Mouse (Mus musculus) heart, postnatal 25 days (tissue): ENCODE measurements at regions not wholly inside any gene's neighbourhood (a gene's known extent, or its start where the extent isn't known, plus 50 kb on each side); places are given as distances from the start of the nearest gene placed in this dataset.

ENCODE experiments used
- DNase-seq: peaks from one replicate; pipeline ENCODE4 v3.0.0; 2022; ENCODE audit warnings: low spot score
- intact Hi-C: fragments of 180-260 bp; cut with DNase I; formaldehyde crosslinking; loops from one replicate; pipeline ENCODE4 v1.15.1; 2025

DNA sequence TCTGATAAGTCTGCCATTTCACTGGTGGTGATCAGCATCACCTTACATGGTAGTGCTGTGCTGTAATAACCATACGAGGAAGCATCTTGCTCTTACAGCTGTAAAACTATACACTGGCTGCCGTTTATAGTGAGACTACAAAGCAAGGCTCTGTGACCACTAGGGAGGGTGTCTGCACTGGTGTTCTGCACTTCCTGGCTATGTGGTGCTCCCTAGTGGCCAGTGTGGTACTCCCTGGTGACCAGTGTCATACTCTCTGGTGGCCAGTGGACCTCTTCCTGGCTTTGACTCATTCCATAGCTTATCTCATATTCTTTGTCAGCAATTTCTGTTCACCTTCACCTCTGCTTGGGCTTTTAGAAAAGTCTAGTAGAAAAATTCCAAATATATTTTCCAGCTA is 114.7 kb upstream of the Lsm14a start:
- intact Hi-C loops: no loop called here
- DNase-seq: no peak

DNA sequence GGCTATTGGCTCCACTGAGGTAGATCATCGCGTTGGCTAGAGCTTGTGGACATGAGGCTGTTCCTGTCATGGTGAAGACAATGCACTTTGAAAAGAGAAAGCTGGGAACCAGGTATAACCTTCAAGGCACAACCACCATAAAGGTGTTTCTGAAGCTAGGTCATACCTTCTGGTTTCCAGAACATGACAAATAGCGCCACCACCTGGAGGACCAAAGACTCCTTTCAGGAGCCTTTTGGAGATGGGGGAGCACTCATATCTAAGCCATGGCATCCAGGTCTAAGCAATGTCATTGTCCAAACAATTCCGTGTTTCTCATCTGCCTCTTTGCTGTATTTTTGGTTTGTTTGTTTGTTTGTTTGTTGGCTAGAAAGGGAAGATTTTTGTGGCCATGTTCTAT is 113.7 kb upstream of the Lsm14a start:
- intact Hi-C loops: no loop called here

DNA sequence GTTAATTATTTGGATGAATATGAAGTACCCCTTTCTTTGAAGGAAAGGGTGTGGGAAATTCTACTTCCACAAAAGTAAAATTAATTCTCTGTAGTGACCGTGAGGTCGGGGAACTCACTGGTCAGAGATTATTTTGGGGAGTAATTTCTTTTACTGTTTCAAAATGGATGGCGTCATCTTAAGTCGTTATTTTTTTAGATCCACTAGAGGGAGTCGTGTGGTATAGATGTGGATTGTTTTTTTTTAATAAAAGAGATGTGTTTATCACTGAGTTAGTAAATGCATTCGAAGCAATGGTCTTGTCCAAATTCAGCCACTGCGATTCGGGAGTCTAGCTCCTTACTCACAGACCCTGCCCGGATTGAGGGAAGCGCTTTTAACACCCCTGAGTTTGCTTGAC is 100.8 kb upstream of the Lsm14a start:
- intact Hi-C loops: loop anchor here (5.0 kb wide), 2 partner anchors 163 to 178 kb away; partner anchors contain the start of gene Kctd15

More for the DNA sequence above, 113.7 kb upstream of the Lsm14a start:
- no peak for DNase-seq

DNA sequence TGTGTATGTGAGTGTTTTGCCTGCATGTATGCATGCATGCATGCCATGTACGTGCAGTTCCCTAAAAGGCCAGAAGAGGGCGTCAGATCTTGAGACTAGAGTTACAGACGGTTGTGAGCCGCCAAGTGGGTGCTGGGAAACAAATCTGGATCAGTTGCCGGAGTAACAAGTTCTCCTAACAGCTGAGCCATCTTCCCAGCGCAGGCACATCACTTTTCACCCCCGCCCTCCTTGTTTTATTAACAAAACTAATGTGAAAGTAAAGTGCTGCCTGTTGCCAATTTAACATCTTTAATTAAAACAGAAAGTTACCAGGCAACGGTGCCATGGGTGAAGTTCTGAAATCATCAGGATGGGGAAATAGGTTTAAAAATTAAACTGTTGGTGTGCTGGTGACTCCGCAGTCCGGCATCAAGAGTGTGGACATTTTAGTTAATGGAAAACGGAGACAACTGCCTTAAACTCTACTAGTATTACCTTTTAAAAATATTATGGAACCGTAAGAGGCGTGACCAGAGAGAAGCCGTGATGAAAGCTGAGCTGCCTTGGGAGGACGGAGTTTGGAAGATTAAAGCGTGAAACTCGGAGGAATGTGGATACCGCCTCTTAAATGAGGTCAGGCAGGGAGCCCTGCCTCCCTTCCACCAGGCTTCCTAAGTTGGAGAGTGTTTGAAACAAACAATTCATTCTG is 91.9 kb upstream of the Lsm14a start:
- intact Hi-C loops: no loop called here
- no peak for DNase-seq

More for the DNA sequence above, 100.8 kb upstream of the Lsm14a start:
- DNase-seq: no peak

DNA sequence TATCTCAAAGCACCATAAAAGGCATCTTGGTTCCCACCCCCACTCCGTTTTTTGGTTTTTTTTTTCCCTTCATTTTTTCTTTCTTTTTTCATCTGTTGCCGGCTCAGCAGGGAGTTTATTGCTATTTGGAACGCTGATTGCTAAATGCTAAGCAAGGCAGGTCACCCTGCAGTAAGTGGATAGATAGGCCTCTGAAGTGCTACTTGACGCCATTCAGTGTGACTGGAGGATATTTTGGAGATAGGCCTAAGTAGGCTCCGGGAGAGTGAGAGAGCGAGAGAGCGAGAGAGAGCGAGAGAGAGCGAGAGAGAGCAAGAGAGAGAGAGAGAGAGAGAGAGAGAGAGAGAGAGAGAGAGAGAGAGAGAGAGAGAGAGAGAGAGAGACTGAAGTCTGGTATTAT is 90.3 kb upstream of the Lsm14a start:
- no peak for DNase-seq
- intact Hi-C loops: no loop called here

DNA sequence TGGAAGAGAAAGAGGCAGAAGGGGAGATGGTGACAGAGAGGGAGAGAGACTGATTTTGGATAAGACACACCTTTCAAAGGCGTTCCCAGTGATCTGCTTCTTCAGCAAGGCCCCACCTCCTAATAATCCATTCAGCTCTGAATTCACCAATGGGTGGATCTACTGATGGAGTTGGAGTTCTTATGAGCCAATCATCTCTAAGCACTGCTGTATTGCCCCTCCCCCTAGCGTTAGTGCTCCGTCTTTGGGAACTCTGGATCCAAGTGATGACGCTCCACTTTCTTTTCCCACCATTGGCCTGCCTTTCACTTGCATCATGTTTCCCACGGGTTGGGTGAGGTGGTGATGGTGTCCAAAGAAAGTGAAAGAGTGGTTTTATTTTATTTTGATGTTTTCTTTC is 87.7 kb upstream of the Lsm14a start:
- no peak for DNase-seq
- intact Hi-C loops: no loop called here

DNA sequence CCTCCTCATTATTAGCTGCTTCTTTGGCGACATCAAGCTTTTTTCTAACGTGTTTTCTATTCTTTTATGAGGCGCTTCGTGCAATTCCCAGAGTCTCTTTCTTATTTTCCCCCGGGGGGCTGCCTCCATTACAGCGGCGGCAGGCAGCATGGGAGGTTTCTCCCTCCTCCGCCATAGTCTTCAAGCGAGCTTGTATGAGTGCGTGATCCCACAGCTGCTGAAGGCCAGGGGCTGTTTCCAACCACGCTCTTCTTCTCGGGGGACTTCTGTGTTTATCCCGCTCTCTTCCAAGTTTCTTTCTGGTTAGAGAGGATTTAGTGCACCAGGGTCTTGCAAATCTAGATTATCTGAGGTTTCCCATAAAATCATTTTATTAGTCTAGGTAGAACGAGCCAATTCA is 77.9 kb upstream of the Lsm14a start:
- DNase-seq: no peak
- intact Hi-C loops: no loop called here

DNA sequence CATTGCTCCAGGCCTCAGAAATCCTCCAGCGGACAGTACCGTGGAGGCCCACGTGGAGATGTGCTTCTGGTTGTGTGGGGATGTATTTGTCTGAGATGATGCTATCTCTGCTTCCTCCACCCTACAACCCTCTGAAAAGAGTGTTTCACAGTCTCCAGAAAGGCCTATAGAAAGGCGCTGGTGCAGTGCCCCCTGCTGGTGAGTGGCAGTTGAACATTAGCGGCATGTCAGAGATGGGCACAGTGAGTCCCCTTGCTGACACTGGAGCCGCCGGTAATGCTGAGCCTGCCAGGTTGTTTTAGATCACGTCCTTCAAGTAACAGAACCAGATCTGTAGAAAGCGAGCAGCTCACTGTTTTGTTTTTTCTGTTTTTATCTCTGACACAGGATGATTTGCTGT is 69.0 kb upstream of the Lsm14a start:
- intact Hi-C loops: no loop called here
- no peak for DNase-seq

DNA sequence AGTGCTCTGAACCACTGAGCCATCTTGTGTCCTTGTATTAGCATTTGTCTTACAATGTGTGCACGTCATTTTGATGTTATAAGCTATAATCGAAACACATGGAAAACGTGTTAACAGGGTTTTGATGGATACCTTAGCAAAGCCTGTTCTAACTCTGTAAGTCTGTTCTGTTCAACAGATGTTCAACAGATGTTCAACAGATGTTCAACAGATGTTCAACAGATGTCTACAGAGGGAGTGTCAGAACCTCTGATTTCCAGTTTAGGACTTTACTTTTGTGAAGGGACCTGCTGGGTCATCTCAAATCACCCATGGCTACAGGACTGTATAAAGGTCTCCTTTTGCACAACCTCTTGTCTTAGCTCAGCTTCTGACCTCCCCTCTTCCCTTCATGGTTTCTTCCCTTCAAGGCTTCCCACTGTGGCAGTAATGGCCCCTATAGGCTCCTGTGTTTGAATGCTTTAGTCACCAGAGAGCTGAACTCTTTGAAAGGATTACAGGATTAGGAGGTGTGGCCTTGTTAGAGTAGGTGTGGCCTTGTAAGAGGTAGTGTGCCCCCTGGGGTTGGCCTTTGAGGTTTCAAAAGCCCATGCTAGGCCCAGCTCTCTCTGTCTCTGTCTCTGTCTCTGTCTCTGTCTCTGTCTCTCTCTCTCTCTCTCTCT is 66.8 kb upstream of the Lsm14a start:
- no peak for DNase-seq
- intact Hi-C loops: no loop called here

DNA sequence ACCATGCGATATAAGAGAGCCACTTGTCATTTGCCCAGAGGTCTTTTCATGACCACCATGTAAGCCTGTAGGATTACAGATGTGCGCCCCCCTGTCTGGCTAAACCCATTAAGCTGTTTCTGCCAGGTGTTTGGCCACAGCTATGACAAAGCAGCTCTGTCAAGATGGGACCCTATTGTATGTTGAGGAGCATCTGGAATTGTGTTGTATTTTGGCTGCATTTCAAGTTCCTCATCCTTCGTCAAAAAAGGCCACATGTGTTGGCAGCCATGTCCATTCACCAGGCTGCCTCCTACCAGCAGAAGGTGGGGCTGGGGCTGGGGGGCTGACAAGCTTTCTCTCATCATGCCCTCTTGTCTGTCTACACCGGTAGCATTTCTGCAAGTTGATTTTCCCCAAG is 65.7 kb upstream of the Lsm14a start:
- intact Hi-C loops: no loop called here
- DNase-seq: no peak

DNA sequence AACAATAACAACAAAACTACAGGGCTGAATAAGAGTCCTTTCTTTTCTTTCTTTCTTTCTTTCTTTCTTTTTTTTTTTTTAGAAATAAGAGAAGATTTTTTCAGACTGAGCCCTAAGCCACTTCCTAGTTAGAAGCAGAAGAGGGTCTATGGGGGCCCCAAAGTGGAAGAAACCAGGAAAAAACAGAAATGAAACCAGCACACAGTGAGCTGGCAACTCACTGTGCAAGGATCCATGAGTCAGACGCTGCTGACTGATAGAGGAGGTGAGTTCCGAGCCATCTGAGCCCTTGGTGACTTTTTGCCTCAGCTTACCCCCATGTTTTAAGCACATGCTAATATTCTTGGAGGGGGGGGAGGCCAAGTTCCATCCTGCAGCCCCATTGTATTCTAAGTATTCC is 55.2 kb upstream of the Lsm14a start:
- no peak for DNase-seq
- intact Hi-C loops: no loop called here

DNA sequence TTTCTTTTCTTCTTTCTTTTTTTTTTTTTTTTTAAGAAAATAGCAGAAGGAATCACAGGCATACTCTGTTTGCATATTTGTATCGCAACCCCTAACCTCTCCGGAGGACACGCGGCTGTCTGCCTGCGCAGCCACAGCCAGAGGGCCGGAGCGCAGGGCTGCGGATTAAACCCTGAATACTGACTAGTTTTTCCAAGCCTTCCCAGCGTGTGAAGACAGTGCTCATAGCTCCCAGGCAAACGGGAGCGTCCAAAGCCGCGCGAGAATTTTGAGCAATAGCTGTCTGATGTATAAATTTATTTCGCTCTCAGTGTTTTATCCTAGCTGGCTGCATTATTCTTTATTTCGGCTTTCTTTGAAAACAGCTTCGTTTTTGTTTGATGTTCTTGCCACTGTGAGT is 51.1 kb upstream of the Lsm14a start:
- intact Hi-C loops: no loop called here
- no peak for DNase-seq
